Mouse (Mus musculus) bone marrow macrophage, adult 2 months (primary cell): Measurements from ENCODE around the gene Plekhf1.

ENCODE experiments used
- CTCF ChIP-seq: IDR thresholded peaks from 2 replicates; pipeline ENCODE4 v1.5.1; 2012; ENCODE audit warnings: low read depth, mild to moderate bottlenecking, low read length, moderate library complexity
- POLR2A ChIP-seq: IDR thresholded peaks from 2 replicates; pipeline ENCODE4 v1.6.1; 2012; ENCODE audit warnings: mild to moderate bottlenecking, low read depth, low read length, borderline replicate concordance

GRCm38 (mm10) chr7:38219526-38219925 lies 8.3 kb downstream of the Plekhf1 start:
- TF ChIP-seq CTCF (no peak), POLR2A (no peak)
